Comparison of ENCODE assay signal across 11 mouse cellular contexts in the genomic region with DNA sequence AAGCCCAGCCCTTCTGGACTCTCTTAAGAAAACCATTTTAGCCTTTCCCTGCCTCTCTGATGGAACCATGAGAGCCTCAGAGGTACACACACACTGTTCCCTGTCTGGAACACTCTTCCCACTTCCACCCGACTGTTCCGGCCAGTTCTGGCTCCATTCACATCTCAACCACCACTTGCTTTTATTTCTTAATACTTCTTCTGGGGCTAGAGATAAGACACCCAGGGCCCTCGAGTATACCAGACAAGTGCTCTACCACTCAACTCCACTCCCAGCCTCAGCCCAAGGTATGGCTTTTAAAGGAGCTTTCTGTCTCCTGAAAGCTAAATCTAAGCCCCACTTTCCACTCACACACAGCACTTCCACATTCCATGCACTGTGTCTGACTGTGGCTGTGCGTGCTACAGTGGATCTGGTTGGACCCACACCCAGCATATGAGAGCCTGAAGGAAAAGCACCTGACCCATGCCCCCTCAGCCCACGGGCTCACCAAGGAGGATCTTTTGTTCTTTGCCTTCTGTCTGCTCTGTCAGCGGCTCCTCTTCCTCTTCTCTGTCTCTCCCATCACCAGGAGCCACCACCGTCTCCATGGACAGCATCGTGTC. TPM values are rescaled to one million over a fixed set of nuclear protein-coding genes. Genes with fewer than 3 reads are reported as not detected.
DNase-seq lines count a peak whose midpoint lies in the region; ATAC-seq and TF ChIP-seq lines count a peak whose summit lies in the region.
"Had no signal": no experiment of that assay in that cellular context is flagged by ENCODE, and none has a peak within 500 bp of the region (broad histone marks: within the 10 kb centered on the region; RNA-seq: fewer than 3 reads in every experiment).

No protein-coding gene starts in this region.

- 0 out of 2 replicates have a peak overlapping the region, but pooled peaks have one; percentile 8 for H3K4me2 ChIP-seq in forebrain, embryonic 11.5 days (ENCODE audit: low read depth, low read length, severe bottlenecking)
- H3K4me2 ChIP-seq in forebrain, embryonic 14.5 days (ENCODE audit: low read length): no peak overlapping the region
- H3K4me2 ChIP-seq in lung, embryonic 14.5 days: peak overlapping the region; percentile 23; the same call in 1 of the 2 replicates
- H3K4me2 ChIP-seq in lung, embryonic 15.5 days: no peak overlapping the region

- peaks cover 8% of the 10 kb centered on the region for H3K4me1 ChIP-seq in forebrain, embryonic 11.5 days (replicated peaks; ENCODE audit: control insufficient read depth, insufficient read depth, low read length)
- H3K4me1 ChIP-seq in forebrain, embryonic 14.5 days (ENCODE audit: control insufficient read depth, insufficient read depth, low read length): peaks cover 10% of the 10 kb centered on the region; the same call in 1 of the 2 replicates
- peaks cover 6% of the 10 kb centered on the region for H3K4me1 ChIP-seq in lung, embryonic 14.5 days (ENCODE audit: insufficient read depth)
- peaks cover 11% of the 10 kb centered on the region for H3K4me1 ChIP-seq in cortical plate, adult 2 months (ENCODE audit: control insufficient read depth, insufficient read depth, low read length)
- peaks cover 27% of the 10 kb centered on the region for H3K4me1 ChIP-seq in lung, embryonic 15.5 days

- 92% methylated on average over 8 of the region's 8 CpGs for WGBS in forebrain, embryonic 11.5 days
- WGBS in forebrain, embryonic 14.5 days: 84% methylated on average over 8 of the region's 8 CpGs
- WGBS in lung, embryonic 14.5 days: 64% methylated on average over 8 of the region's 8 CpGs
- WGBS in lung, embryonic 15.5 days: 65% methylated on average over 8 of the region's 8 CpGs

- no peak for TF ChIP-seq CTCF in lung, embryonic 14.5 days (IDR thresholded peaks at IDR 0.05; ENCODE audit: low read depth)
- TF ChIP-seq CTCF in cortical plate, adult 2 months (IDR thresholded peaks at IDR 0.05; ENCODE audit: extremely low read depth, insufficient read depth, low read length): no peak

- TF ChIP-seq POLR2A in cortical plate, adult 2 months (IDR thresholded peaks at IDR 0.05; ENCODE audit: extremely low read depth, insufficient read depth, low read length): no peak

- H3K36me3 ChIP-seq in forebrain, embryonic 11.5 days (ENCODE audit: control insufficient read depth, insufficient read depth, low read length): no peaks in the 10 kb centered on the region; the same call in 1 of the 2 replicates
- H3K36me3 ChIP-seq in forebrain, embryonic 14.5 days (ENCODE audit: control insufficient read depth, insufficient read depth, low read length): peaks cover 28% of the 10 kb centered on the region
- H3K36me3 ChIP-seq in lung, embryonic 14.5 days (ENCODE audit: insufficient read depth): peaks cover 20% of the 10 kb centered on the region; the same call in 1 of the 2 replicates
- peaks cover 9% of the 10 kb centered on the region for H3K36me3 ChIP-seq in lung, embryonic 15.5 days

- peak overlapping the region; percentile 20; the same call in 1 of the 2 replicates for H3K9ac ChIP-seq in forebrain, embryonic 11.5 days (ENCODE audit: low read length)
- no peak overlapping the region for H3K9ac ChIP-seq in forebrain, embryonic 14.5 days (ENCODE audit: low read length)
- no peak overlapping the region for H3K9ac ChIP-seq in lung, embryonic 14.5 days
- H3K9ac ChIP-seq in lung, embryonic 15.5 days: no peak overlapping the region

- ATAC-seq in forebrain, embryonic 11.5 days (replicated peaks; ENCODE audit: low FRiP score): no peak
- ATAC-seq in forebrain, embryonic 14.5 days: no peak
- no peak for ATAC-seq in lung, embryonic 14.5 days (ENCODE audit: insufficient read depth)
- no peak for ATAC-seq in lung, embryonic 15.5 days (ENCODE audit: borderline replicate concordance, extremely low read depth, low FRiP score, low TSS enrichment)

- H3K27ac ChIP-seq in forebrain, embryonic 11.5 days (ENCODE audit: low read depth, low read length): no peak overlapping the region
- H3K27ac ChIP-seq in forebrain, embryonic 14.5 days (ENCODE audit: low read depth, low read length): no peak overlapping the region
- no peak overlapping the region for H3K27ac ChIP-seq in lung, embryonic 14.5 days (ENCODE audit: low read depth)
- no peak overlapping the region for H3K27ac ChIP-seq in cortical plate, adult 2 months (ENCODE audit: insufficient read depth, low read length)
- peak overlapping the region; percentile 11; the same call in 1 of the 2 replicates for H3K27ac ChIP-seq in lung, embryonic 15.5 days

- H3K9me3 ChIP-seq in forebrain, embryonic 11.5 days (ENCODE audit: control insufficient read depth, low read length): no peaks in the 10 kb centered on the region
- no peaks in the 10 kb centered on the region for H3K9me3 ChIP-seq in forebrain, embryonic 14.5 days (replicated peaks; ENCODE audit: control insufficient read depth, low read length)
- no peaks in the 10 kb centered on the region for H3K9me3 ChIP-seq in lung, embryonic 14.5 days (ENCODE audit: low read depth, low read length)
- no peaks in the 10 kb centered on the region for H3K9me3 ChIP-seq in lung, embryonic 15.5 days

- no peak for DNase-seq in forebrain, embryonic 11.5 days (ENCODE audit: low spot score)
- no peak for DNase-seq in forebrain, embryonic 14.5 days (ENCODE audit: low spot score)
- DNase-seq in lung, embryonic 14.5 days: no peak
- no peak for DNase-seq in lung, postnatal 10 days
- no peak for DNase-seq in cerebellum, postnatal 36 days
- DNase-seq in embryo, embryonic 11 days: no peak
- DNase-seq: adrenal gland, postnatal 10 days; kidney, postnatal 10 days had no signal

- no peak overlapping the region for H3K4me3 ChIP-seq in forebrain, embryonic 11.5 days (ENCODE audit: low read depth, low read length)
- H3K4me3 ChIP-seq in forebrain, embryonic 14.5 days (ENCODE audit: low read depth, low read length): no peak overlapping the region
- H3K4me3 ChIP-seq in lung, embryonic 14.5 days (ENCODE audit: low read depth, low read length): no peak overlapping the region
- H3K4me3 ChIP-seq in cortical plate, adult 2 months (ENCODE audit: insufficient read depth, low read length): 0 out of 2 replicates have a peak overlapping the region, but pooled peaks have one; percentile 14
- no peak overlapping the region for H3K4me3 ChIP-seq in lung, embryonic 15.5 days

- no peaks in the 10 kb centered on the region for H3K27me3 ChIP-seq in forebrain, embryonic 11.5 days (ENCODE audit: control insufficient read depth, insufficient read depth, low read length)
- no peaks in the 10 kb centered on the region for H3K27me3 ChIP-seq in forebrain, embryonic 14.5 days (replicated peaks; ENCODE audit: control insufficient read depth, insufficient read depth, low read length)
- H3K27me3 ChIP-seq in lung, embryonic 14.5 days (ENCODE audit: insufficient read depth, low read length): no peaks in the 10 kb centered on the region
- no peaks in the 10 kb centered on the region for H3K27me3 ChIP-seq in lung, embryonic 15.5 days

RNA-seq across cellular contexts. Expression of a gene that starts 4.1 kb away (rescaled TPM):
- 6.3 and 6.5 TPM in 2 replicates for polyA plus RNA-seq in forebrain, embryonic 11.5 days (2014; fragmentation: Nextera tagmentation; extraction: Ambion mirVana)
- 4.9 and 6.9 TPM in 2 replicates for polyA plus RNA-seq in forebrain, embryonic 14.5 days (2014; fragmentation: Nextera tagmentation; extraction: Ambion mirVana)
- 4.1 and 4.6 TPM in 2 replicates for polyA plus RNA-seq in lung, embryonic 14.5 days (2014; fragmentation: Nextera tagmentation; extraction: Ambion mirVana)
- polyA plus RNA-seq in cortical plate, adult 2 months (2012; rRNA removed): 12.8 and 14.1 TPM in 2 replicates
- polyA plus RNA-seq in lung, embryonic 15.5 days (2015; fragmentation: Nextera tagmentation; extraction: Ambion mirVana): 4.5 and 4.8 TPM in 2 replicates

RNA-seq across cellular contexts. Expression of a gene that starts 11.0 kb away (rescaled TPM):
- polyA plus RNA-seq in forebrain, embryonic 11.5 days (2014; fragmentation: Nextera tagmentation; extraction: Ambion mirVana): not detected in 2 replicates
- not detected in 2 replicates for polyA plus RNA-seq in forebrain, embryonic 14.5 days (2014; fragmentation: Nextera tagmentation; extraction: Ambion mirVana)
- polyA plus RNA-seq in lung, embryonic 14.5 days (2014; fragmentation: Nextera tagmentation; extraction: Ambion mirVana): 0.24 TPM in 1 of 2 replicates, not detected in the other
- polyA plus RNA-seq in cortical plate, adult 2 months (2012; rRNA removed): 0.15 and 0.26 TPM in 2 replicates
- 0.89 and 4.3 TPM in 2 replicates for polyA plus RNA-seq in lung, embryonic 15.5 days (2015; fragmentation: Nextera tagmentation; extraction: Ambion mirVana)
- polyA plus RNA-seq: midbrain, postnatal 0 days had no signal

RNA-seq across cellular contexts. Expression of a gene that starts 11.1 kb away (rescaled TPM):
- polyA plus RNA-seq in forebrain, embryonic 11.5 days (2014; fragmentation: Nextera tagmentation; extraction: Ambion mirVana): 9.5 TPM in 2 replicates
- 0.94 and 1.3 TPM in 2 replicates for polyA plus RNA-seq in forebrain, embryonic 14.5 days (2014; fragmentation: Nextera tagmentation; extraction: Ambion mirVana)
- polyA plus RNA-seq in lung, embryonic 14.5 days (2014; fragmentation: Nextera tagmentation; extraction: Ambion mirVana): 18.0 and 24.2 TPM in 2 replicates
- polyA plus RNA-seq in cortical plate, adult 2 months (2012; rRNA removed): 0.89 and 1.3 TPM in 2 replicates
- polyA plus RNA-seq in lung, embryonic 15.5 days (2015; fragmentation: Nextera tagmentation; extraction: Ambion mirVana): 15.9 and 18.0 TPM in 2 replicates

RNA-seq across cellular contexts. Expression of a gene that starts 27.9 kb away (rescaled TPM):
- 53.6 and 69.3 TPM in 2 replicates for polyA plus RNA-seq in forebrain, embryonic 11.5 days (2014; fragmentation: Nextera tagmentation; extraction: Ambion mirVana)
- 23.6 and 35.0 TPM in 2 replicates for polyA plus RNA-seq in forebrain, embryonic 14.5 days (2014; fragmentation: Nextera tagmentation; extraction: Ambion mirVana)
- polyA plus RNA-seq in lung, embryonic 14.5 days (2014; fragmentation: Nextera tagmentation; extraction: Ambion mirVana): 41.7 and 44.6 TPM in 2 replicates
- 13.7 and 15.9 TPM in 2 replicates for polyA plus RNA-seq in cortical plate, adult 2 months (2012; rRNA removed)
- polyA plus RNA-seq in lung, embryonic 15.5 days (2015; fragmentation: Nextera tagmentation; extraction: Ambion mirVana): 46.1 and 57.0 TPM in 2 replicates

RNA-seq across cellular contexts. Expression of a gene that starts 36.2 kb away (rescaled TPM):
- 133 TPM in 2 replicates for polyA plus RNA-seq in forebrain, embryonic 11.5 days (2014; fragmentation: Nextera tagmentation; extraction: Ambion mirVana)
- 67.0 and 73.1 TPM in 2 replicates for polyA plus RNA-seq in forebrain, embryonic 14.5 days (2014; fragmentation: Nextera tagmentation; extraction: Ambion mirVana)
- 96.9 and 104 TPM in 2 replicates for polyA plus RNA-seq in lung, embryonic 14.5 days (2014; fragmentation: Nextera tagmentation; extraction: Ambion mirVana)
- 88.8 and 89.2 TPM in 2 replicates for polyA plus RNA-seq in cortical plate, adult 2 months (2012; rRNA removed)
- polyA plus RNA-seq in lung, embryonic 15.5 days (2015; fragmentation: Nextera tagmentation; extraction: Ambion mirVana): 56.9 and 57.3 TPM in 2 replicates

Comparison
In these comparisons a context has a peak if more than half of its experiments do, and no peak if none do; other contexts are left out.
1. H3K4me2 ChIP-seq: peak in forebrain, embryonic 11.5 days (single experiment) and lung, embryonic 14.5 days (single experiment); none in forebrain, embryonic 14.5 days (single experiment) and lung, embryonic 15.5 days (single experiment).